Mouse (Mus musculus) kidney, postnatal 10 days (tissue): ENCODE measurements around the gene Mup12.
"Not testable (repeated sequence)": the region's sequence is repeated elsewhere in the genome, so short reads cannot be mapped to it uniquely, and the experiment has no call there.

ENCODE experiments used
- DNase-seq: peaks from one replicate; pipeline ENCODE4 v3.0.0; 2021; ENCODE audit warnings: mixed read lengths

Gene Mup12

DNA sequence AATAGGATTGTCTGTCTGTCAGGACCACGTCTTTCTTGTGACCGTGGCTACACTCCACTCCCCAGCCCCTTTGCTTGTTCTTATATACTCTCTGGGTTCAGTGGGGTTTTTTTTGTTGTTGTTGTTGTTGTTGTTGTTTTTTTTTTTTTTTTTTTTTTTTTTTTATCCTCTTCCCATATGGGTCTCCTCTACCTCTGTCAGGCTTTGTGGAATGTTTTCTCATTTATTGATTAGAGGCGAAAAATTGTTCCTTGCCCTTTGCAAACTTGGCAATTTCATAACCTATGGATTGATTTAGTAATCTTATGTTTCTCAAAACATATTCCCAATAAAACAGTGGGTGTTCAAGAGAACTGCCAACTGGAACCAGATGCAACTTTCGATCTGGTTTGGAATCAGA lies at the start of gene Mup12:
Mup12 (minus strand) TSS at position 101 of the 400 bp plus-strand sequence.
- not testable (repeated sequence) for DNase-seq
